Mouse (Mus musculus): ENCODE data around the gene Ccdc22. TPM values are rescaled to one million over a fixed set of nuclear protein-coding genes. Genes with fewer than 3 reads are reported as not detected.

The Ccdc22 gene
- 10 to 100 TPM; 22.4 to 30.0 (median 27.1) TPM for total RNA-seq (2022)

- DNase-seq: peak; percentile 81
These were observed at the start of gene Ccdc22 for GRCm38 (mm10) chrX:7604879-7605574. Ccdc22 (minus strand) TSS chrX:7605517.

GRCm38 (mm10) chrX:7648671-7649304 is 43.5 kb upstream of the Ccdc22 start:
- peak; percentile 80 for DNase-seq

- DNase-seq: peak; percentile 53
These were observed 40.0 kb upstream of the Ccdc22 start for GRCm38 (mm10) chrX:7645349-7645748.

GRCm38 (mm10) chrX:7640785-7641184 is 35.5 kb upstream of the Ccdc22 start:
- no peak for DNase-seq

- DNase-seq: no peak
These were observed 34.4 kb upstream of the Ccdc22 start for GRCm38 (mm10) chrX:7639536-7640325.

GRCm38 (mm10) chrX:7638401-7639091 is 33.2 kb upstream of the Ccdc22 start, which contains the start of gene Syp:
Syp (plus strand) TSS chrX:7638471.
- DNase-seq: peak; percentile 71

GRCm38 (mm10) chrX:7635101-7635500 is 29.8 kb upstream of the Ccdc22 start:
- no peak for DNase-seq

GRCm38 (mm10) chrX:7632560-7632959 is 27.2 kb upstream of the Ccdc22 start:
- no peak for DNase-seq

- DNase-seq: no peak
These were observed 12.7 kb upstream of the Ccdc22 start for GRCm38 (mm10) chrX:7617889-7618551.

- DNase-seq: no peak
These were observed 5.4 kb upstream of the Ccdc22 start for GRCm38 (mm10) chrX:7610536-7611258.

- DNase-seq: no peak
These were observed 4.7 kb upstream of the Ccdc22 start for GRCm38 (mm10) chrX:7610035-7610434.

GRCm38 (mm10) chrX:7606783-7607182 is 1.5 kb upstream of the Ccdc22 start, which contains the start of gene Cacna1f:
Cacna1f (plus strand) TSS chrX:7607083.
- no peak for DNase-seq

- no peak for DNase-seq
These were observed 241 bp upstream of the Ccdc22 start for GRCm38 (mm10) chrX:7605575-7605941.

- DNase-seq: no peak
These were observed 1.3 kb downstream of the Ccdc22 start for GRCm38 (mm10) chrX:7604004-7604403.

- DNase-seq: no peak
These were observed 9.9 kb downstream of the Ccdc22 start for GRCm38 (mm10) chrX:7595371-7595770.

- no peak for DNase-seq
These were observed 19.0 kb downstream of the Ccdc22 start for GRCm38 (mm10) chrX:7586356-7586755.

GRCm38 (mm10) chrX:7583881-7584280 is 21.4 kb downstream of the Ccdc22 start:
- DNase-seq: no peak

- no peak for DNase-seq
These were observed 24.2 kb downstream of the Ccdc22 start for GRCm38 (mm10) chrX:7581151-7581550.

GRCm38 (mm10) chrX:7574885-7575231 is 30.5 kb downstream of the Ccdc22 start:
- no peak for DNase-seq

- peak; percentile 94 for DNase-seq
These were observed 31.0 kb downstream of the Ccdc22 start, which contains the start of gene Ppp1r3f for GRCm38 (mm10) chrX:7574087-7574884. Ppp1r3f (minus strand) TSS chrX:7574283.

Measured in adrenal gland, adult 8-10 months (tissue).